Mouse (Mus musculus): ENCODE results near the gene Tspan5. TPM values are rescaled to one million over a fixed set of nuclear protein-coding genes. Genes with fewer than 3 reads are reported as not detected.

The Tspan5 gene
- polyA plus RNA-seq, 1 experiment from 2014 or later, result 11.5 TPM

DNA sequence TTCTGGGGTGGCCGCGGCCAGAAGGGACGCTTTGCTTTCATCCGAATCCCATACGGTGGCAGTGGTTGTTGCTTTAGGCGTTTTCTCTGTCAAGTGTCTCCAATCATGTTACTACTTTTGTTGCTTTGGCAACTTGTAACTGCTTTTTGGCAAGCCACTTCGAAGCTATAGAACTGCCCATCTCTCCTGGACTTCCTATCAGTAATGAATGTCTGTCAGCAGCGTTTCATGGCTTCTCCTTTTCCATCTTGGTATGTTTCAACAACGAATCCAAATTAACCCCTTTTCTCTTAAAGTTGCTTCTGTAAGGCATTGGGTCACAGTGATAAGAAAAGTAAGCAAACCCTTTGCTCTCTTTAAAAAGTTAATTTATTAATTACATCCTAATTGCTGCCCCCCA, 7.7 kb downstream of the Tspan5 start:
- no peak overlapping the region for H3K4me2 ChIP-seq (ENCODE audit: low read depth, low read length)
- ATAC-seq, result no peak
- 75% methylated on average over 9 of the region's 9 CpGs for WGBS
- no peaks in the 10 kb centered on the region for H3K36me3 ChIP-seq (ENCODE audit: control insufficient read depth, insufficient read depth, low read length)
- H3K27me3 ChIP-seq (replicated peaks; ENCODE audit: control insufficient read depth, insufficient read depth, low read length), result no peaks in the 10 kb centered on the region
- no peaks in the 10 kb centered on the region for H3K9me3 ChIP-seq (ENCODE audit: control insufficient read depth, low read length)
- no peak overlapping the region for H3K27ac ChIP-seq (ENCODE audit: low read length)
- no peak overlapping the region for H3K4me3 ChIP-seq (ENCODE audit: low read length)
- H3K4me1 ChIP-seq (ENCODE audit: control insufficient read depth, insufficient read depth, low read length), result peaks cover 13% of the 10 kb centered on the region
- H3K9ac ChIP-seq (ENCODE audit: low read depth, low read length), result no peak overlapping the region

DNA sequence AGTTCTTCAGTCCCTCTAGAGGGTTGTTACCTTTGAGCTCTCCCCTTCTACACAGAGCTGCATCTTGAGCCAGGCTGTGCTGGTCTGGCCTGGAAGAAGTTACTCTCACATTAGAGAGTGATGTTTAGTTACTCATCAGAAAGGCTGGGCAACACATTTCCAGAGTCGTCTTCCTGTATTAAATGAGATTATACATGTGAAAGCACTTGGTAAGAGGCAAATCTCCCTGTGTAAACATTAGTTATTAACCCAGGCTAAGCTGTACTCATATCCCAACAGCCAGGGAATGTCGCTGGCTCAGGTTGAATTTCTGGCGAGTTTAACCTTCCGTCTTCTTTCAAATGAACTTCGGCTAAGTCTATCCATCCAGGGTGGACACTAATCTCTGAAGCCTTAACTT, 9.3 kb downstream of the Tspan5 start:
- Histone ChIP-seq H3K4me3 (ENCODE audit: low read length) (no peak overlapping the region), H3K27me3 (replicated peaks; ENCODE audit: control insufficient read depth, insufficient read depth, low read length) (no peaks in the 10 kb centered on the region), H3K9me3 (ENCODE audit: control insufficient read depth, low read length) (no peaks in the 10 kb centered on the region), H3K27ac (ENCODE audit: low read length) (no peak overlapping the region), H3K9ac (ENCODE audit: low read depth, low read length) (no peak overlapping the region), H3K4me1 (ENCODE audit: control insufficient read depth, insufficient read depth, low read length) (peaks cover 13% of the 10 kb centered on the region), H3K36me3 (ENCODE audit: control insufficient read depth, insufficient read depth, low read length) (no peaks in the 10 kb centered on the region), H3K4me2 (ENCODE audit: low read depth, low read length) (no peak overlapping the region)
- ATAC-seq, result no peak
- WGBS, result 59% methylated on average over 5 of the region's 5 CpGs

DNA sequence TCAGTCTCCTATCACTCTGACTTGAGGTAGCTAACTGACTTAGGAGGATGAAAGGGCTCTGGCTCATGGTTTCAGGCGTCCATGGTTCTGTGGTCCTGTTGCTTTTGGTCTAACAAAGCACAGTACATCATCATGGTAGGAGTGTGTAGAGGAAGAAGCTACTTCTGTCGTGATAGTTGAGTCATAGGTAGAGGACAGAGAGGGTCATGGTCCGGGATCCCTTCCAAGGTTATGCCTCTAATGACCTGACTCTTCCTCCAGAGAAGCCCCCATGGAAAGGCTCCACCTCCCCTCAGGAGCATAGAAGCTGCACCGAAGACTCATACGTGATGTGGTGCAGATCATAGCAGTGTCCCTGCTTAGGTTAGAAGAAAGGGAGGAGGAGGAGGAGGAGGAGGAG, 10.1 kb downstream of the Tspan5 start:
- H3K9me3 ChIP-seq (ENCODE audit: control insufficient read depth, low read length), result no peaks in the 10 kb centered on the region
- WGBS, result 71% methylated on average over 5 of the region's 5 CpGs
- H3K9ac ChIP-seq (ENCODE audit: low read depth, low read length), result no peak overlapping the region
- no peak overlapping the region for H3K27ac ChIP-seq (ENCODE audit: low read length)
- no peak for ATAC-seq
- H3K4me1 ChIP-seq (ENCODE audit: control insufficient read depth, insufficient read depth, low read length), result peaks cover 13% of the 10 kb centered on the region
- H3K4me2 ChIP-seq (ENCODE audit: low read depth, low read length), result no peak overlapping the region
- H3K4me3 ChIP-seq (ENCODE audit: low read length), result no peak overlapping the region
- no peaks in the 10 kb centered on the region for H3K27me3 ChIP-seq (replicated peaks; ENCODE audit: control insufficient read depth, insufficient read depth, low read length)
- no peaks in the 10 kb centered on the region for H3K36me3 ChIP-seq (ENCODE audit: control insufficient read depth, insufficient read depth, low read length)

DNA sequence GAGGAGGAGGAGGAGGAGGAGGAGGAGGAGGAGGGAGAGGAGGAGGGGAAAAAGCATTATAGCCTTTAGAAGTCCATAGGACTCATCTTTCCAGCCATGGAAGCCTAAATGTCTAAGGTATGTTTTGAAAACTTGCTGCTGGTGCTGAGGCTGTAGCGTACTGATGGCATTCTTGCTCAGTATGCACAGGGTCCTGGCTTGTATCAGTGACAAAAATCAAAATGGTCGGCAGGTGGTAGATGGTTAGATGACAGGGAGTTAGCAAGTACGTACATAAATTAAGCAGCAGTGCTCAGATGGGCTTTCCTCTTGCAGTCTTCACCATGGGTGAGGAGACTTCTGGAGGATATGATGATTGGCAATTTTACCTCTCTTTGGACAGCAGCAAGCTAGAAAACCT, 10.8 kb downstream of the Tspan5 start:
- Histone ChIP-seq H3K9ac (ENCODE audit: low read depth, low read length) (no peak overlapping the region), H3K4me1 (ENCODE audit: control insufficient read depth, insufficient read depth, low read length) (peaks cover 13% of the 10 kb centered on the region), H3K9me3 (ENCODE audit: control insufficient read depth, low read length) (no peaks in the 10 kb centered on the region), H3K27ac (ENCODE audit: low read length) (no peak overlapping the region), H3K36me3 (ENCODE audit: control insufficient read depth, insufficient read depth, low read length) (no peaks in the 10 kb centered on the region), H3K4me3 (ENCODE audit: low read length) (no peak overlapping the region), H3K27me3 (replicated peaks; ENCODE audit: control insufficient read depth, insufficient read depth, low read length) (no peaks in the 10 kb centered on the region), H3K4me2 (ENCODE audit: low read depth, low read length) (no peak overlapping the region)
- no peak for ATAC-seq
- 42% methylated on average over 3 of the region's 3 CpGs for WGBS

DNA sequence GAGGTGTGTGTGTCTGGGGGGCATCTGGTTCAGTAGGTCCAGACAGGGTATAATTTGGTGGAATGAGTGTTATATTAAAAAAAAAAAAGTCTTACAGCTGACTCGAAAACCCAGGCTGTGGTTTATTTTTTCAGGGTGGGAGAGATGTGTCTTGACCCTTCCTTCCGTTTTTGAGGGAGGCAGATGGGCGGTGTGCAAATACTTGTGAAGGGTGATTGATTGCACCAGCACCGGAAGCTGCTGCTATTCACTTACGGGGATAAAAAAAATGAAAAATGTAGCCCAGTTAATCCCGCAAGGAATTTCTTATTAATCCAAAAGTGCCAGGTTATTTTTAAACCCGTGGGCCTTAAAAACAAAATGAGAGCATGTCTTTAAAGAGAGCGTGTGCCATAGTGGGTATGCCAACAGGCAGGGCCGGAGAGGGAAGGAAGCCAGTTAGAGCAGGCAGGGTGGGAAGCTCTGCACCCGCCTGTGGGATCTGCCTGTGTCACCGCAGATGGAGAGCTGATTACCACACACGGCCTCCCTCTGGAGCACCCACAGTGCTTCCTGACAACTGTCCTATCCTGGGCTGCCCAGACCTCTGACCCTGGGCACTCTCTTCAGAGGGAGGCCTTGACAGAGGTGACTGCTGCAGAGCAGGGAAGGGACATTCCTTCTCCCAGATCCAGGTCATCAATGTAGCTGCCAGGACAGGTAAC, 11.3 kb downstream of the Tspan5 start:
- WGBS, result 18% methylated on average over 12 of the region's 12 CpGs
- H3K4me3 ChIP-seq (ENCODE audit: low read length), result no peak overlapping the region
- 0 out of 2 replicates have a peak overlapping the region, but pooled peaks have one; percentile 11 for H3K9ac ChIP-seq (ENCODE audit: low read depth, low read length)
- peak; percentile 46; the same call in 1 of the 2 replicates for ATAC-seq
- H3K27me3 ChIP-seq (replicated peaks; ENCODE audit: control insufficient read depth, insufficient read depth, low read length), result no peaks in the 10 kb centered on the region
- H3K36me3 ChIP-seq (ENCODE audit: control insufficient read depth, insufficient read depth, low read length), result no peaks in the 10 kb centered on the region
- H3K27ac ChIP-seq (ENCODE audit: low read length), result 0 out of 2 replicates have a peak overlapping the region, but pooled peaks have one; percentile 33
- H3K9me3 ChIP-seq (ENCODE audit: control insufficient read depth, low read length), result no peaks in the 10 kb centered on the region
- peaks cover 13% of the 10 kb centered on the region for H3K4me1 ChIP-seq (ENCODE audit: control insufficient read depth, insufficient read depth, low read length)
- no peak overlapping the region; the same call in 1 of the 2 replicates for H3K4me2 ChIP-seq (ENCODE audit: low read depth, low read length)

DNA sequence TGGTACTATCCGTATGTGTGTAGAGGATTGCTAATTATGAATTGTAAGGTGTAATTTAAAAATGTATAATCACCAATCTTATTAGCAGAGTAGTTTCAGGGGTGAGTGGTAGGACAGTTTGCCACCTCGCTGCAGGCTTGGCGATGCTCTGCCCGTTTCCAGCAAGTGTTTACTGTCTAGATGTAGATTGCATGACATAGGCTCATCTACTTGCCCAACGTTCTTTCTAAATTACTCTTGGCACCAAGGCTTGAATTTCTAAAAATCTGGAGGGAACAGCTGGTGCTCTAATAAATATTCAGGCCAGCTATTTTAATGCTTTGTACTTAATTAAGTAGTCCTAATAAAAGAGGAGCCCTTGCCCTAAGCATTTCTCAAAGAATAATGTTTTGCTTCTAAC, 12.3 kb downstream of the Tspan5 start:
- Histone ChIP-seq H3K4me3 (ENCODE audit: low read length) (no peak overlapping the region), H3K36me3 (ENCODE audit: control insufficient read depth, insufficient read depth, low read length) (no peaks in the 10 kb centered on the region), H3K9me3 (ENCODE audit: control insufficient read depth, low read length) (no peaks in the 10 kb centered on the region), H3K4me1 (ENCODE audit: control insufficient read depth, insufficient read depth, low read length) (peaks cover 13% of the 10 kb centered on the region), H3K27me3 (replicated peaks; ENCODE audit: control insufficient read depth, insufficient read depth, low read length) (no peaks in the 10 kb centered on the region), H3K9ac (ENCODE audit: low read depth, low read length) (no peak overlapping the region), H3K27ac (ENCODE audit: low read length) (no peak overlapping the region), H3K4me2 (ENCODE audit: low read depth, low read length) (no peak overlapping the region)
- WGBS, result 75% methylated on average over 5 of the region's 5 CpGs
- no peak for ATAC-seq

DNA sequence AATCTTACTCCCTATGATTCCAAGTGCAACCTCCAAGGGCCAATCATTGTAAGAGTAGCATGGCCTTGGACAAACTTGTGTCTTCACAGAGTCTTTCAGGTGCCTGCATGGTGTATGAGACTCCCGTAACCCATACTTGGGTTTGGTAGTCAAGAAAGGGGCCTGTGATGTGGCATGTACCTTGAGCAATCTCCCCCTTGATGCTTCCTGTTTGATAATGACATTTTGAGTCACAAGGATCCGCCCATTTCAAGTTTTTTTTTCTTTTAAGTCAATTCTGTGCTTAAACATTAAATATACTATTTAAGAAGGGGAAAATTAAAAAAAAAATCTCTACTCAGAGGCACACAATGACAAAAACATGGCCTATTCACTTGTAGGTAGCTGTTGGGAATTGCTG, 15.3 kb downstream of the Tspan5 start:
- H3K4me1 ChIP-seq (ENCODE audit: control insufficient read depth, insufficient read depth, low read length), result peaks cover 10% of the 10 kb centered on the region
- no peak overlapping the region for H3K4me3 ChIP-seq (ENCODE audit: low read length)
- no peaks in the 10 kb centered on the region for H3K36me3 ChIP-seq (ENCODE audit: control insufficient read depth, insufficient read depth, low read length)
- H3K9ac ChIP-seq (ENCODE audit: low read depth, low read length), result no peak overlapping the region
- no peak overlapping the region for H3K27ac ChIP-seq (ENCODE audit: low read length)
- no peak overlapping the region for H3K4me2 ChIP-seq (ENCODE audit: low read depth, low read length)
- WGBS, result 95% methylated on average over 2 of the region's 2 CpGs
- no peaks in the 10 kb centered on the region for H3K9me3 ChIP-seq (ENCODE audit: control insufficient read depth, low read length)
- no peaks in the 10 kb centered on the region for H3K27me3 ChIP-seq (replicated peaks; ENCODE audit: control insufficient read depth, insufficient read depth, low read length)
- ATAC-seq, result no peak

DNA sequence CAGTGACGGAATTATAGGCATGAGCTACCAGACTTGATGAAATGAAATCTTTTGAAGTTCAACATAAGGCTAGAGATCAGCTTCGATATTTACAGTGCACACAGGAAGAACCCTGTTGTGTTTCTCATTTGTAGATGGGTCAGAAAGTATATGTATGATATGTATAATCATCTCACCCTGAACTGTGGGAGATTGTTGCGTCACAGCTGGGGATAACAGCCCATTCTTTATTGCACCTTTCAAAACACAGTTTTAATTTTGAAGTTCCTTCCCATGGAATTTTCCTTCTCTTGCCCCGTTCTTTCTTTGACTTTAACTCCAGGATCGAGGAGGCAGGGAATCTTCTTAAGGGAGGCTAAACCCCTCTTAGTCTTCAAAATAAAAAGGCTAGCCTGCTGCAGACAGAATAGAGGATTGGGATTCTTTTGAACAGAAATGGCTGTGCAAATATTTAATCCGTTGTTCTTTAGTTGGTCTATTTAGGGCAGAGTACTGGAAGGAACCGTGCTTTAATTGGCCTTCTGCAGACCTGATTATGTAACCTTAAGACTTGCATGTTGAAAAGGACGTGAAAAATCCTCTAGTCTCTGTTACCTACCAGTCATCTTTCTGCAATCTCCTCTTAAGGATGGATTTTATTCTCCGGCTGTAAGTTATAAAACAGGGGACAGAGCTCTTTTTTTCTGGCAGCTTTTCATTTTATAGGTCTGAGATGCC, 18.1 kb downstream of the Tspan5 start:
- Histone ChIP-seq H3K27me3 (replicated peaks; ENCODE audit: control insufficient read depth, insufficient read depth, low read length) (no peaks in the 10 kb centered on the region), H3K9ac (ENCODE audit: low read depth, low read length) (no peak overlapping the region), H3K4me2 (ENCODE audit: low read depth, low read length) (no peak overlapping the region), H3K27ac (ENCODE audit: low read length) (no peak overlapping the region), H3K4me1 (ENCODE audit: control insufficient read depth, insufficient read depth, low read length) (no peaks in the 10 kb centered on the region), H3K9me3 (ENCODE audit: control insufficient read depth, low read length) (no peaks in the 10 kb centered on the region), H3K4me3 (ENCODE audit: low read length) (no peak overlapping the region), H3K36me3 (ENCODE audit: control insufficient read depth, insufficient read depth, low read length) (no peaks in the 10 kb centered on the region)
- no peak for ATAC-seq
- 52% methylated on average over 9 of the region's 9 CpGs for WGBS

DNA sequence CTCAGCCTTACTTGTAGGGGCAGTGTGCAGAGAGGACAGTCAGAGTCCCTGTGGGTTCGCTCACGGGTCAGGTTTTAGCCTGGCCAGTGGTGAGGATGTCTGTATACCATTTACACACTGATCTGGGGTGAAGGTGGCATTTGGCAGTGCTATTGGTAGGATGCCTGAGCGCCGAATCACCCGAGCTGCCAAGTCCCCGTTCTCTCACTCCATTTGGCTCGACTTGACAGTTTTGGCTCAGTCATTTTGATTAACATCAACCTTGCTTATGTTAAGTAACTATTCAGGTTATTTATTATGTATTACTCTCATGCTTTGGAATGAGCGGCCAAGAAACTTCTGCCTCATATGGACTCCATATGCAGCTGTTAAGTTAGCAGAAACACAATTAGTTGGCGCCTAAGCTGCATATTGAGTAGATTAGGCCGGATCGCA, 18.7 kb downstream of the Tspan5 start:
- H3K4me3 ChIP-seq (ENCODE audit: low read length), result no peak overlapping the region
- H3K4me2 ChIP-seq (ENCODE audit: low read depth, low read length), result no peak overlapping the region
- H3K36me3 ChIP-seq (ENCODE audit: control insufficient read depth, insufficient read depth, low read length), result no peaks in the 10 kb centered on the region
- H3K9me3 ChIP-seq (ENCODE audit: control insufficient read depth, low read length), result no peaks in the 10 kb centered on the region
- H3K4me1 ChIP-seq (ENCODE audit: control insufficient read depth, insufficient read depth, low read length), result no peaks in the 10 kb centered on the region
- no peak for ATAC-seq
- no peaks in the 10 kb centered on the region for H3K27me3 ChIP-seq (replicated peaks; ENCODE audit: control insufficient read depth, insufficient read depth, low read length)
- no peak overlapping the region for H3K27ac ChIP-seq (ENCODE audit: low read length)
- WGBS, result 62% methylated on average over 11 of the region's 11 CpGs
- no peak overlapping the region for H3K9ac ChIP-seq (ENCODE audit: low read depth, low read length)
